Mouse (Mus musculus) monocyte, adult 5-6 weeks (primary cell): ENCODE data around the gene Cela1. TPM values are rescaled to one million over a fixed set of nuclear protein-coding genes. Genes with fewer than 3 reads are reported as not detected.

ENCODE experiments used
- ATAC-seq: fragments of 153-309, 156-312 bp; replicated peaks from 2 replicates; pipeline ENCODE4 v1.8.0; 2017; ENCODE audit warnings: mild to moderate bottlenecking; ENCODE audit not compliant: low TSS enrichment, insufficient number of reproducible peaks, severe bottlenecking, poor library complexity, low FRiP score
- total RNA-seq: library from RNA; stranded (forward); fragments of 200-1000, 200-491, 200-594 nt; gene quantifications from 3 replicates; pipeline ENCODE4 v1.2.3, GENCODE M21; 2017

Cela1 gene
- total RNA-seq, 1 experiment from 2014 or later: 2.6 TPM

GRCm38 (mm10) chr15:100677675-100678074, 10.0 kb downstream of the Cela1 start:
- peak; percentile 66 for ATAC-seq

- ATAC-seq: no peak
Measured at GRCm38 (mm10) chr15:100676521-100676920, 11.2 kb downstream of the Cela1 start.

GRCm38 (mm10) chr15:100675486-100675885, 12.2 kb downstream of the Cela1 start:
- ATAC-seq: no peak

GRCm38 (mm10) chr15:100674566-100674965, 13.2 kb downstream of the Cela1 start:
- ATAC-seq: no peak

GRCm38 (mm10) chr15:100673585-100674391, 13.9 kb downstream of the Cela1 start:
- peak; percentile 64 for ATAC-seq

- ATAC-seq: no peak
Measured at GRCm38 (mm10) chr15:100670833-100671232, 16.9 kb downstream of the Cela1 start.

- no peak for ATAC-seq
Measured at GRCm38 (mm10) chr15:100670004-100670403, 17.7 kb downstream of the Cela1 start.

- ATAC-seq: peak; percentile 72
Measured at GRCm38 (mm10) chr15:100669337-100669736, 18.4 kb downstream of the Cela1 start, which contains the start of gene Bin2. Bin2 (minus strand) TSS chr15:100669553.

GRCm38 (mm10) chr15:100667871-100668545, 19.7 kb downstream of the Cela1 start:
- ATAC-seq: no peak

GRCm38 (mm10) chr15:100667420-100667819, 20.3 kb downstream of the Cela1 start:
- ATAC-seq: no peak

GRCm38 (mm10) chr15:100666851-100667250, 20.9 kb downstream of the Cela1 start:
- no peak for ATAC-seq

GRCm38 (mm10) chr15:100666219-100666696, 21.5 kb downstream of the Cela1 start:
- ATAC-seq: peak; percentile 21; the same call in 1 of the 2 replicates

- ATAC-seq: no peak
Measured at GRCm38 (mm10) chr15:100665411-100666218, 22.1 kb downstream of the Cela1 start.

GRCm38 (mm10) chr15:100664813-100665274, 22.9 kb downstream of the Cela1 start:
- ATAC-seq: peak; percentile 72

- no peak for ATAC-seq
Measured at GRCm38 (mm10) chr15:100660805-100661204, 26.9 kb downstream of the Cela1 start.

- no peak for ATAC-seq
Measured at GRCm38 (mm10) chr15:100660306-100660705, 27.4 kb downstream of the Cela1 start.

GRCm38 (mm10) chr15:100655201-100655600, 32.5 kb downstream of the Cela1 start:
- no peak for ATAC-seq

GRCm38 (mm10) chr15:100654271-100654670, 33.5 kb downstream of the Cela1 start:
- no peak for ATAC-seq

- ATAC-seq: no peak
Measured at GRCm38 (mm10) chr15:100651610-100652009, 36.1 kb downstream of the Cela1 start.
